Mouse (Mus musculus): ENCODE measurements at regions not wholly inside any gene's neighbourhood (a gene's known extent, or its start where the extent isn't known, plus 50 kb on each side); places are given as distances from the start of the nearest gene placed in this dataset.

DNA sequence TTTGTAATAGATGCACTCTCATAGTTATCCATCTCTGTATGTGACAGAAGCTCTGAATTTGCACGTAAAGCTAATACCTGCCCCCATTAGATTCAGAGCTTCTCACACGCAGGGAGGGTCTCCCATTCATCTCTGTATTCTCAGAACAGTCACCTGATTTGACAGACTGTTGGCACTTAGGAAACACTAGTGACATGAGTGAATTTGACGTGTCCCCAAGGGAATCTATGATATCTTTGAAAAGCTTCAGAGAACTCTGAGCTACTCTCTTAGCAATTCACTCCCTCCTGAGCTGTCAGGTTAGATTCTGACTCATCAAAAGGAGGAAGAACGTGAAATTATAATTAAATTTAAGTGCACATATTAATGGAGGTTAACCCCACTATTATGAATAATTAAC is 423.1 kb downstream of the Ipo11 start:
- Histone ChIP-seq H3K27ac (replicated peaks) (no peak overlapping the region), H3K4me3 (no peak overlapping the region), H3K27me3 (replicated peaks; ENCODE audit: low read depth, poor library complexity, severe bottlenecking) (no peaks in the 10 kb centered on the region), H3K36me3 (replicated peaks) (no peaks in the 10 kb centered on the region), H3K9me3 (no peaks in the 10 kb centered on the region), H3K4me1 (no peaks in the 10 kb centered on the region)
- DNase-seq (ENCODE audit: low spot score), result no peak
- 84% methylated on average over 4 of the region's 4 CpGs for WGBS

DNA sequence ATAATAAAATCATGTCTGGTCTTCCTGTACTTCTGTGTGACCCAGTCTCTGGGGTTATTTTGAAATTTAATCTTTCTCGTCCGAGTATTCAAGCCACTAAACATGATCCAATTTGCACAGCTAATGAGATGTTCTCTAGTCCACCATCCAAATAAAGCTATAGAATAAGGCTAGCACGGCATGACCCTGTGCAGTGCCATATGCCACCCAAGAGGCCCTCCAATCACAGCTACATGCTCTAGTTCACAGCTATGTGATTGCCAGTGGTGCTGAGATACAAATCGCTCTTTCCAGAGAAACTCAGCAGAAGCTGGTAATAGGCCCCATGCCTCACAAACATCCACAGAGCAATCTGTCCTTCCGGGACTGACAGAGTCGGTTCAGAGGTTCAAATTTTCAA is 426.3 kb downstream of the Ipo11 start:
- H3K4me1 ChIP-seq, result no peaks in the 10 kb centered on the region
- 81% methylated on average over 6 of the region's 6 CpGs for WGBS

DNA sequence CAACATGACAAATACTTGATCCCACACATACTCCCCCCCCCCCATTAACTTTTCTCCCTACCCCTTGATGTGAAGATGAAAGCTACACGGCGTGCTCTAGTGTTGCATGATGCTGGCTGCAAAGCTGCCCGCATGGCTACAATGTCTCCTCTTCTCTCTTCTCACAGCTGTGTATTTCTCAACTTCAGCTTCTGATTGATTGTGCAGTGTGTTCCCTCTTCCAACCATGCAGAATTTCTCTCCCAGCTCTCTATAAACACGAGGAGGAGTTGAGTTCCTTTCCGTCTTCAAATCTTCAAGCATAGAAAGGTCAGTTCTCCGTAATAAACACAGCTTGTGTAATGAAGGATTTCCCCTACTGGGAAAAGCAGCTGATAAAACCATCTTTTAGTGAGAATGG is 435.5 kb downstream of the Ipo11 start:
- DNase-seq (ENCODE audit: low spot score), result no peak
- Histone ChIP-seq H3K27me3 (replicated peaks; ENCODE audit: low read depth, poor library complexity, severe bottlenecking) (no peaks in the 10 kb centered on the region), H3K4me3 (no peak overlapping the region), H3K9me3 (no peaks in the 10 kb centered on the region), H3K4me1 (no peaks in the 10 kb centered on the region), H3K36me3 (replicated peaks) (no peaks in the 10 kb centered on the region), H3K27ac (replicated peaks) (no peak overlapping the region)
- WGBS, result 84% methylated on average over 6 of the region's 6 CpGs

More for the DNA sequence above, 426.3 kb downstream of the Ipo11 start:
- Histone ChIP-seq H3K27ac (replicated peaks) (no peak overlapping the region), H3K4me3 (no peak overlapping the region), H3K36me3 (replicated peaks) (no peaks in the 10 kb centered on the region), H3K27me3 (replicated peaks; ENCODE audit: low read depth, poor library complexity, severe bottlenecking) (no peaks in the 10 kb centered on the region), H3K9me3 (no peaks in the 10 kb centered on the region)
- no peak for DNase-seq (ENCODE audit: low spot score)

DNA sequence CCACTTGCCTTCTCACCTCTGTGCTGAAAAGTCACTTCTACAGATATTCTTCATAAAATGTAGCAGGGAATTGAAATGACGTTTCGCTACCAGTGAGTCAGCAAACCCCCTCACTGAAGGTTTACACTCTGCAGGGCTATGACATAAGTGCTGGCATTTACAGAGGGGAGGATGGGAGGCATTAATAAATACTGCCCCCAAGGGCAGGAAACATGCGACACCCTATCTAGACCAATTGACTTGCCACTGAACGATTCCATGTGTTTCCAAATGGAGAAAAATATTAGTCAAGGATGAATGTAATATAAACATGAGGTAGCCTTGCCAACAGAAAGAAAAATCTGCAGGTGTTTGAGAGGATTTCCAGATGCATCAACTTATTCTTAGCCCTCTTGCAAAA is 465.5 kb downstream of the Ipo11 start:
- Histone ChIP-seq H3K36me3 (replicated peaks) (no peaks in the 10 kb centered on the region), H3K9me3 (no peaks in the 10 kb centered on the region), H3K4me1 (no peaks in the 10 kb centered on the region), H3K4me3 (no peak overlapping the region), H3K27ac (replicated peaks) (no peak overlapping the region), H3K27me3 (replicated peaks; ENCODE audit: low read depth, poor library complexity, severe bottlenecking) (no peaks in the 10 kb centered on the region)
- 69% methylated on average over 4 of the region's 4 CpGs for WGBS
- DNase-seq (ENCODE audit: low spot score), result no peak

DNA sequence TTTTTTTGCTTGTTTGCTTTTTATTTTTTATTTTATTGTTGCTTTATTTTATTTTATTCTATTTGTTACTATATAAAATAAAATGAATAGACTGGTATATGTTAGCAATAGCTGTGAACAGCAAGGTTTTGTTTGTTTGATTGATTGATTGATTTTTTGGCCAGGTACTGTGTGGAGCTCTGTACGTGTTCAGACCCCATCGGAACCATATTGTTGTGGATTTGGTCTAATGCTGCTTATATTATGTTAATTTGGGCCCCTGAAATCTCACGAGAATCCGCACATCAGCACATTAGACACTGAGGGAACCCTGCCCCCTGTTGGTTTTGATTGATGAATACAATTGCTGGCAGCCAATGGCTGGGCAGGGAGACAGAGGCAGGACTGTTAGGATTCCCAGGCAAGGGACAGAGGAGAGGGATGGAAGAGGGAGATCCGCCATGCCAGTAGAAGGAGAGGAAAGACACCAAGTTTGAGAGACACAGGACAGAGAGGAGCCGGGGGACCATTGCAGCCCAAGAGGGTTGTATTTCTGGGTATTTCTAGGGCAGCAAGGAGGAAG is 482.3 kb downstream of the Ipo11 start:
- WGBS, result 86% methylated on average over 6 of the region's 6 CpGs
- no peaks in the 10 kb centered on the region for H3K9me3 ChIP-seq
- H3K27me3 ChIP-seq (replicated peaks; ENCODE audit: low read depth, poor library complexity, severe bottlenecking), result no peaks in the 10 kb centered on the region
- H3K4me1 ChIP-seq, result no peaks in the 10 kb centered on the region
- no peak overlapping the region for H3K27ac ChIP-seq (replicated peaks)
- no peaks in the 10 kb centered on the region for H3K36me3 ChIP-seq (replicated peaks)
- DNase-seq (ENCODE audit: low spot score), result no peak
- no peak overlapping the region for H3K4me3 ChIP-seq

DNA sequence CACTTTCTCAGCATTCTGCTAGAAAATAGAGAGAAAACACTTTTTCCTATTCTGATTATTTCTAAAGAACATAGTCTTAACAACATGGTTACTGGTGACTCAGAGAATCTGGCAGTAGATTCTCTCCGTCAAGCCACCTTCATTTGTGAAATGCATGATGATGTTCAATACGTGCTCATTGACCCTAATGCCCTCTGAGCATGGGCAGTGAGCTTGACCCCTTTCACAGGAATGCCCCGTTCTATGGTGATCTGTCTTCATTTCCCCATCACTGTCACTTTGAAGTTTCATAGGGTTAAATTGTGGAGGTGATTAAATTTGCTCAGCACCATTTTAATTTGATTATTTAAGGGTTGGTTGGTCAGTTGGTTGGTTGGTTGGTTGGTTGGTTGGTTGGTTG is 504.6 kb downstream of the Ipo11 start:
- no peak for DNase-seq (ENCODE audit: low spot score)
- Histone ChIP-seq H3K9me3 (no peaks in the 10 kb centered on the region), H3K36me3 (replicated peaks) (no peaks in the 10 kb centered on the region), H3K4me3 (no peak overlapping the region), H3K27me3 (replicated peaks; ENCODE audit: low read depth, poor library complexity, severe bottlenecking) (no peaks in the 10 kb centered on the region), H3K27ac (replicated peaks) (no peak overlapping the region), H3K4me1 (no peaks in the 10 kb centered on the region)
- 66% methylated on average over 3 of the region's 3 CpGs for WGBS

DNA sequence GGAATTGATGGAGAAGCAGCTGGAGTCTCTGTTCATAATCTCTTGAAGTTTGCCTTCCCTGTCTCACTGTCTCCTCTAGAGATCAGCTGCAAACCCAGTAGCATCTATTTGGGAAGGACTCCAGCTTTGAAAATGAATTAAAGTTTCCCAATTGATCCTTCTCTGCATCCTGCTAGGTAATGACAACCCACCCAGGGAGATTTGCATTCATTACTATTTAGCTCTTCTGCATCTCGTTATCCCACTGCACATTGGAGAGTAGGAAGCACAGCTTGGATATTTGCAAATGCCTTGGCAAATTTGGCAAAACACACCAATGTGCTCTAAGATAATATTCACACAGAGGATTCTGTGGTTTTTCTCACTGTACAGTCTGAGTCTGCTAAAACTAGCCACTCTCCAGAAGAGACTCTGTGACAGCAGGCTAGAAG is 530.1 kb downstream of the Ipo11 start:
- Histone ChIP-seq H3K27me3 (replicated peaks; ENCODE audit: low read depth, poor library complexity, severe bottlenecking) (no peaks in the 10 kb centered on the region), H3K4me1 (no peaks in the 10 kb centered on the region), H3K4me3 (no peak overlapping the region), H3K27ac (replicated peaks) (no peak overlapping the region), H3K9me3 (no peaks in the 10 kb centered on the region), H3K36me3 (replicated peaks) (no peaks in the 10 kb centered on the region)
- 40% methylated on average over 1 of the region's 1 CpGs for WGBS
- DNase-seq (ENCODE audit: low spot score), result no peak

DNA sequence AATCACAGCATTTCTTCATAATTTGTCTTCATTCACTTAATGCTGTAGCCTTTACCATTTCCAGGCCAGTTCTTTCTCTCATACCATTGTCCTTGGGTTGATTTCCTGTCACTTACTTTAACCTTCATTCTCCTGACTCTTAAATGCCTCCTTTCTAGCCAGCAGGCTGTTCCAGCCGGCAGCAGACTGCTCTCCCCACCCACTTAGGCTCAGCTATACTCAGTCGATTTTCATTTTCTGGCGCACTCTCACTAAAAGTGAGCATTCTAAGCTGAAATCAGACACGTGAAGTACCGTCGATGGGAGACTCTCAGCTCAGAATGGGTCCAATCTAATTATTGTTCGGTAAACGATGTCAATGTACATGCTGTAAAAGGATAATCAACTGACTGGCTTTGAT is 544.1 kb downstream of the Ipo11 start:
- Histone ChIP-seq H3K4me1 (no peaks in the 10 kb centered on the region), H3K9me3 (no peaks in the 10 kb centered on the region), H3K4me3 (no peak overlapping the region), H3K27ac (replicated peaks) (no peak overlapping the region), H3K36me3 (replicated peaks) (no peaks in the 10 kb centered on the region), H3K27me3 (replicated peaks; ENCODE audit: low read depth, poor library complexity, severe bottlenecking) (no peaks in the 10 kb centered on the region)
- no peak for DNase-seq (ENCODE audit: low spot score)
- WGBS, result 85% methylated on average over 8 of the region's 8 CpGs

DNA sequence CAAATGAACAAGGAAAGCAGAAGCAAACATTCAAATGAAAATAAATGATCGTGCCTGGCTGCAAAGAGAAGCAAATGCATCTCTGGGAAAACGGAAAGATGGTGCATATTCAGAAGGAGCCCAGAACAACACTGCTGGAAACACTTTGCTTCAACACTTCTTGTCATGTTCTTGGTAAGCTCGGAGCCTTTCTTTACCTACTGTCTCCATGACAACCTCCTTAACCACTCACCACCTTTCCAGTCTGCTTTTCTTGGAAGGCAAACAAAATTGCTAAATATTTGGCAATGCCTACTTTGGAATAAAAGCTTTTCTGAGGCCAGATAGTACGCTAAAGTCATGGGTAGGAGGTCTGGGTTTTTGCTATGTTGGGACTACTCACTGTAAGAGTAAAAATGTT is 548.1 kb downstream of the Ipo11 start:
- Histone ChIP-seq H3K27ac (replicated peaks) (no peak overlapping the region), H3K4me1 (no peaks in the 10 kb centered on the region), H3K27me3 (replicated peaks; ENCODE audit: low read depth, poor library complexity, severe bottlenecking) (no peaks in the 10 kb centered on the region), H3K4me3 (no peak overlapping the region), H3K36me3 (replicated peaks) (no peaks in the 10 kb centered on the region), H3K9me3 (no peaks in the 10 kb centered on the region)
- no peak for DNase-seq (ENCODE audit: low spot score)
- 83% methylated on average over 4 of the region's 4 CpGs for WGBS

DNA sequence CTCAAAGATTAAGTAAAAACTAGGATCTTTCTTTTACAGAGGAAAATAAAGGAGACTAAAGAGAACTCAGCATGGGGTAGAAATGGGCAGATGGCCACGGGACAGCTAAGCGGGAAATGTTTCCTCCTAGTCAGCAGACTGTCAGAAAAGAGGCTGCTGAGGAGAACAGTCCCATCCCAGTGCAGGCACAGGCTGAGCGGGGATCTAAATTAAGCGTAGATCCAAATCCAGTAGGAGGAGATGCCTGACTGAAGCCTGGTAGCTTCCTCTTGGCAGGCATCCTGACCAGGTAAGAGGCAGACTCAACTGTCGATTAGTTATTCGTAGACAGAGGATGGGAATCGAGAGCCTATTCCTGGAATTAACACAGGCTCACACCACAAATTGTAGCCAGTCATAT is 569.2 kb downstream of the Ipo11 start:
- no peaks in the 10 kb centered on the region for H3K27me3 ChIP-seq (replicated peaks; ENCODE audit: low read depth, poor library complexity, severe bottlenecking)
- WGBS, result 83% methylated on average over 7 of the region's 7 CpGs
- DNase-seq (ENCODE audit: low spot score), result no peak
- H3K27ac ChIP-seq (replicated peaks), result no peak overlapping the region
- no peaks in the 10 kb centered on the region for H3K9me3 ChIP-seq
- H3K4me1 ChIP-seq, result no peaks in the 10 kb centered on the region
- H3K4me3 ChIP-seq, result no peak overlapping the region
- no peaks in the 10 kb centered on the region for H3K36me3 ChIP-seq (replicated peaks)

DNA sequence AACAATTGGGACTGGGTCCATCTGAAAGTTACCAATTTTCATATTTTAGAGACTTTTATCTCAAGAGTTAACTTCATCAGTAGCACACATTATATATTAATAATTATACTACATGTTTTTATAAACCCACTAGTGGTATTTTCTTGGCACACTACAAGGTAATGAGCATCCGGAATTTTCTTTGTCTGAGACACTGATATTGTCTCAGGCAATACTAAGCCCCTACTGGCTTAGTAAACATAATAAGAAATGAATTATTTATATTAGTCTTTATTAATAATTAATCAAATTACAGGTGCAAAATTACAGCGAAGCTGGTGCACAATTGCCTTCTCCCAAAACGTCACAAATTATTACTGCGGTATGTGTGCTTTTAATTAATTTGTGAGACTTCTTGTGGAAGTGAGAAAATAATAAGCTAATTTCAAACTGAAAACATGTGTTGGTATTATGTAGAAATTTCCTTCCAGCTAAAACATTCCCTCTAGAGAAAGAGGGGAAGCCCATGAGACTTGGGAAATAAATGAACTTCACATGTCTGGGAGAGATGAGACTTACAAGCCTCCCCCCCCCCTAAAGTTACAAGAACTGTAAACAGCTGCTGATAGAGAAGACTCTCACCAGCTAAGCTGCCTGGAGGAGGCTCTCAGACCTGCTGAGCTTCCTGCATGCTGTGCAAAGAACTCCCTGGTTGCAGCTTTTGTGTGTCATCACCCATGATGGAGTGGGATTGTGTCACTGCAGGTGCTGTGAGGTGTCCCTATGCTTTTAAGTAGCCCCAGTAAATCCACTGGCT is 583.9 kb downstream of the Ipo11 start:
- Histone ChIP-seq H3K27ac (replicated peaks) (no peak overlapping the region), H3K4me3 (no peak overlapping the region), H3K36me3 (replicated peaks) (no peaks in the 10 kb centered on the region), H3K4me1 (no peaks in the 10 kb centered on the region), H3K9me3 (no peaks in the 10 kb centered on the region), H3K27me3 (replicated peaks; ENCODE audit: low read depth, poor library complexity, severe bottlenecking) (no peaks in the 10 kb centered on the region)
- 79% methylated on average over 4 of the region's 4 CpGs for WGBS
- DNase-seq (ENCODE audit: low spot score), result no peak

DNA sequence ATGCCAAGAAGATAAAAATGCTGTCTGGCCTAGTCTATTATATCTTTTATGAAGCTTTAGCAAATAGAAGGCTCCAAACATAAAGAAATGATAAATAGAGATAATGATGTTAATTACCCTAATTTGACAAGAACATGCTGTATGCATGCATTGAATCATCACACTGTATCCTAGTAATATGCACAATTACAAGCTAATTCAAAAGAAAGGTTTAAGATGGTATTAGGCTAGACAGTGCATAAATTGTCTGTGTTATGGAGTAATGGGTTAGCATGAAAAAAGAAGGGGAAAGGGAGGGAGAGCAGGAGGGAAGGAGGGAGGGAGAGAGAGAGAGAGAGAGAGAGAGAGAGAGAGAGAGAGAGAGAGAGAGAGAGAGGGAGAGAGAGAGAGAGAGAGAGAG is 604.7 kb downstream of the Ipo11 start:
- no peaks in the 10 kb centered on the region for H3K4me1 ChIP-seq
- no peaks in the 10 kb centered on the region for H3K36me3 ChIP-seq (replicated peaks)
- H3K9me3 ChIP-seq, result no peaks in the 10 kb centered on the region
- H3K27me3 ChIP-seq (replicated peaks; ENCODE audit: low read depth, poor library complexity, severe bottlenecking), result no peaks in the 10 kb centered on the region
- no peak overlapping the region for H3K4me3 ChIP-seq
- H3K27ac ChIP-seq (replicated peaks), result no peak overlapping the region
- DNase-seq (ENCODE audit: low spot score), result no peak

DNA sequence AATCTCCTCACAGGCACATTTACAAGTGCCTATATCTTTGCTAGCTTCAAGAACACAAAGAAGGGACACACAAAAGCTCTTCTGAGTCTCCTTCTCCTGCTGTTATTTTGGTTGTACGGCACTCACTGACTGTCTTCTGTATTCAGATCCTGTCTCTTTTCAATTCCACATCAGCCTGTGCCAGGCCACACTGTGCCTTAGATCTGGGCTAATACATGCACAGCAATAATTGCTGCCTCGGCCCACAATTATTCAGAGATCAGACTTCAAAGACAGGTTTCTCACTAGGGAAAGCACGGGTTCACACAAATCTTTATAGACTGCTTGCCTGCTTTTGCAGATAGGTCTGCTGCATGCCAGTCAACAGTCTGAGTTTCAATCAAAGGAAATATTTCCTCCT is 617.8 kb downstream of the Ipo11 start:
- Histone ChIP-seq H3K4me1 (no peaks in the 10 kb centered on the region), H3K4me3 (no peak overlapping the region), H3K27ac (replicated peaks) (no peak overlapping the region), H3K9me3 (no peaks in the 10 kb centered on the region), H3K27me3 (replicated peaks; ENCODE audit: low read depth, poor library complexity, severe bottlenecking) (no peaks in the 10 kb centered on the region), H3K36me3 (replicated peaks) (no peaks in the 10 kb centered on the region)
- DNase-seq (ENCODE audit: low spot score), result no peak
- WGBS, result 66% methylated on average over 3 of the region's 3 CpGs
